Mouse (Mus musculus): ENCODE measurements at regions not wholly inside any gene's neighbourhood (a gene's known extent, or its start where the extent isn't known, plus 50 kb on each side); places are given as distances from the start of the nearest gene placed in this dataset.

DNA sequence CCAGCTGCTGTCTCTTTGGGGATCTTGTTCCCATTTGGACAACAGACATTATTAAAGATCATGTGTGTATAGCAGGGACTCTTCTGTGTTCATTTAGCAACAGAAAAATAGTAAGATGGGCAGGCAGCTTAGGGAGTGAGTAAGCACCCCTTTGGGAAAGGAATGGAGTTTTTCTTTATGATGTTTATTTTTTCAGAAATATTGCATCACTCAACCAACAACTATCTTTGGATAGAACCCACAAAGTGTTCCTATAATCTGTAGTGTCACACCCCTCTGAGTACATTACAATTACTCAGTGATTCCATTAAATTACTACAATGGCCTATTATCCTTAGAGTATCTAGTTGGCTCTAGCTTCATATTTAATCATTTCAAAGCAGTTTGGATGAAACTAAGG lies 237.3 kb upstream of the Slc24a2 start:
- no peak overlapping the region for H3K4me3 ChIP-seq (replicated peaks in 1 of 3; ENCODE audit: low read depth in 2 of 3, low read length in 2 of 3, poor library complexity in 1 of 3)
- H3K79me2 ChIP-seq (replicated peaks; ENCODE audit: control insufficient read depth, extremely low read depth, insufficient read depth, poor library complexity, severe bottlenecking) = no peaks in the 10 kb centered on the region
- no peak overlapping the region for H3K9ac ChIP-seq (ENCODE audit: insufficient read depth, low read depth)
- no peaks in the 10 kb centered on the region for H3K27me3 ChIP-seq (replicated peaks)
- TF ChIP-seq JUND (conservative IDR thresholded peaks at IDR 0.05; ENCODE audit: low read depth, low read length) (no peak), PAX5 (IDR thresholded peaks at IDR 0.05; ENCODE audit: low read length) (no peak), MAZ (IDR thresholded peaks at IDR 0.05; ENCODE audit: low read depth, low read length) (no peak), MEF2A (IDR thresholded peaks at IDR 0.05; ENCODE audit: borderline replicate concordance, low read depth, low read length) (no peak), HCFC1 (IDR thresholded peaks at IDR 0.05; ENCODE audit: low read depth, low read length) (no peak), POLR2AphosphoS2 (IDR thresholded peaks at IDR 0.05; ENCODE audit: low read depth, low read length) (no peak), ETS1 (conservative IDR thresholded peaks at IDR 0.05; ENCODE audit: low read depth, low read length) (no peak), IRF4 (IDR thresholded peaks at IDR 0.05; ENCODE audit: low read depth, low read length) (no peak), NRF1 (IDR thresholded peaks at IDR 0.05; ENCODE audit: low read depth, low read length) (no peak), MAFK (IDR thresholded peaks at IDR 0.05; ENCODE audit: insufficient replicate concordance, low read length) (no peak)
- no peaks in the 10 kb centered on the region for H3K9me3 ChIP-seq (replicated peaks; ENCODE audit: low read length)
- H3K27ac ChIP-seq (ENCODE audit: insufficient read depth, low read depth) = no peak overlapping the region
- no peak overlapping the region for H3K4me2 ChIP-seq (ENCODE audit: insufficient read depth, low read depth, poor library complexity, severe bottlenecking)
- no peaks in the 10 kb centered on the region for H3K36me3 ChIP-seq (replicated peaks in 1 of 2; ENCODE audit: control insufficient read depth in 1 of 2, insufficient read depth in 1 of 2, low read length in 1 of 2)
- H3K4me1 ChIP-seq (ENCODE audit: control insufficient read depth in 1 of 2, insufficient read depth in 2 of 2) = no peaks in the 10 kb centered on the region
- in situ Hi-C loops (cut with MboI; ENCODE audit: low pct_ligation_motif_present, low pct_unique_long_range_greater_than_20kb, low sequenced_read_pairs) (no loop called here), dilution Hi-C loops (cut with MboI; ENCODE audit: extremely low pct_ligation_motif_present, extremely low pct_unique_long_range_greater_than_20kb, low sequenced_read_pairs) (no loop called here)
- DNase-seq (ENCODE audit: extremely low read depth) = no peak

DNA sequence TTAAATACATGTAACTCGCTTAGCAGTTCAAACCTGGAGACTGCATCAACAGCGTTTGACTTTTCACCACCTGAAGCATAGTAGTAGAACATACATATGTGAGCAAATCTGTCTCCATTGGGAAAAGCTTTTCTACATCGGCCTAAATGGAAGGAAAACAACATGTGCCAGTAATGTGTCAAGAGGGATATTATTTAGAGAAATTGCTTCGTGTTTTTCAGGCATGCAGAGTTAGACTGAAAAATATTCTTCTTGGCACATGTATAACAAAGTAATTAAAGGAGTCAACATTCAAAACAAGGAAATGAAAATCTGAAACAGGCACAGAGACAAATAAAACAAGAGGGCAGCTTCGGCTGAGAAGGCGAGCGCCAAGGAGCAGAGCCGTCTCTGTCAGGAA lies 236.7 kb upstream of the Slc24a2 start:
- Histone ChIP-seq H3K9me3 (replicated peaks; ENCODE audit: low read length) (no peaks in the 10 kb centered on the region), H3K27me3 (replicated peaks) (no peaks in the 10 kb centered on the region), H3K9ac (ENCODE audit: insufficient read depth, low read depth) (no peak overlapping the region), H3K36me3 (replicated peaks in 1 of 2; ENCODE audit: control insufficient read depth in 1 of 2, insufficient read depth in 1 of 2, low read length in 1 of 2) (no peaks in the 10 kb centered on the region), H3K79me2 (replicated peaks; ENCODE audit: control insufficient read depth, extremely low read depth, insufficient read depth, poor library complexity, severe bottlenecking) (no peaks in the 10 kb centered on the region), H3K4me1 (ENCODE audit: control insufficient read depth in 1 of 2, insufficient read depth in 2 of 2) (peaks cover 0 to 4% of the 10 kb centered on the region in 2 experiments; a peak in 2 of 4 replicates), H3K4me2 (ENCODE audit: insufficient read depth, low read depth, poor library complexity, severe bottlenecking) (no peak overlapping the region), H3K27ac (ENCODE audit: insufficient read depth, low read depth) (no peak overlapping the region), H3K4me3 (replicated peaks in 1 of 3; ENCODE audit: low read depth in 2 of 3, low read length in 2 of 3, poor library complexity in 1 of 3) (no peak overlapping the region)
- dilution Hi-C loops (cut with MboI; ENCODE audit: extremely low pct_ligation_motif_present, extremely low pct_unique_long_range_greater_than_20kb, low sequenced_read_pairs) = no loop called here
- in situ Hi-C loops (cut with MboI; ENCODE audit: low pct_ligation_motif_present, low pct_unique_long_range_greater_than_20kb, low sequenced_read_pairs) = no loop called here
- DNase-seq (ENCODE audit: extremely low read depth) = no peak
- TF ChIP-seq USF1 (IDR thresholded peaks at IDR 0.05; ENCODE audit: low read depth, low read length) (no peak), CTCF (conservative IDR thresholded peaks at IDR 0.05 in 1 of 2, IDR thresholded peaks at IDR 0.05 in 1 of 2; ENCODE audit: low read depth in 2 of 2, low read length in 2 of 2) (no peak), NRF1 (IDR thresholded peaks at IDR 0.05; ENCODE audit: low read depth, low read length) (no peak), POLR2A (IDR thresholded peaks at IDR 0.05; ENCODE audit: low read depth, low read length) (no peak), RAD21 (IDR thresholded peaks at IDR 0.05; ENCODE audit: low read depth, low read length) (no peak), CHD2 (IDR thresholded peaks at IDR 0.05; ENCODE audit: low read length) (no peak), CHD1 (IDR thresholded peaks at IDR 0.05; ENCODE audit: low read depth, low read length) (no peak), ETS1 (conservative IDR thresholded peaks at IDR 0.05; ENCODE audit: low read depth, low read length) (no peak), SMC3 (IDR thresholded peaks at IDR 0.05; ENCODE audit: low read depth, low read length) (no peak), E2F4 (IDR thresholded peaks at IDR 0.05; ENCODE audit: insufficient replicate concordance, low read depth, low read length) (no peak), IRF4 (IDR thresholded peaks at IDR 0.05; ENCODE audit: low read depth, low read length) (no peak), MYC (IDR thresholded peaks at IDR 0.05; ENCODE audit: low read depth, low read length) (no peak)
